Mouse (Mus musculus): Measurements from ENCODE around the gene Cmas. TPM values are rescaled to one million over a fixed set of nuclear protein-coding genes. Genes with fewer than 3 reads are reported as not detected.

Gene Cmas
- total and polyA plus RNA-seq, 3 experiments, result 11.7 to 35.9 (median 35.0) TPM

- no peak overlapping the region for H3K4me3 ChIP-seq
- H3K9ac ChIP-seq (ENCODE audit: low read depth, low read length), result no peak overlapping the region
- DNase-seq, result no peak
- no peaks in the 10 kb centered on the region for H3K36me3 ChIP-seq (ENCODE audit: control insufficient read depth, insufficient read depth, low read length)
- no peak overlapping the region for H3K27ac ChIP-seq
- WGBS, result 46% methylated on average over 8 of the region's 8 CpGs
- no peaks in the 10 kb centered on the region for H3K27me3 ChIP-seq (ENCODE audit: control insufficient read depth, insufficient read depth, low read length)
- TF ChIP-seq POLR2A (IDR thresholded peaks at IDR 0.05; ENCODE audit: insufficient read depth, low read depth, low read length) (no peak), CTCF (IDR thresholded peaks at IDR 0.05) (peak; percentile 88), EP300 (IDR thresholded peaks at IDR 0.05; ENCODE audit: insufficient read depth, low read depth, low read length) (0 out of 2 replicates have a peak, but pooled peaks have one; percentile 28)
- H3K79me2 ChIP-seq (replicated peaks; ENCODE audit: control insufficient read depth, insufficient read depth, low read length), result no peaks in the 10 kb centered on the region
- H3K4me1 ChIP-seq (ENCODE audit: control insufficient read depth, insufficient read depth, low read length), result no peaks in the 10 kb centered on the region
- intact Hi-C loops (cut with DNase I), result loop anchor here (1.0 to 5.0 kb wide), 2 partner anchors 163 to 210 kb away; partner anchors contain the start of gene Kcnj8
Observed at GRCm38 (mm10) chr6:142735302-142736005, 21.0 kb upstream of the Cmas start.

DNA sequence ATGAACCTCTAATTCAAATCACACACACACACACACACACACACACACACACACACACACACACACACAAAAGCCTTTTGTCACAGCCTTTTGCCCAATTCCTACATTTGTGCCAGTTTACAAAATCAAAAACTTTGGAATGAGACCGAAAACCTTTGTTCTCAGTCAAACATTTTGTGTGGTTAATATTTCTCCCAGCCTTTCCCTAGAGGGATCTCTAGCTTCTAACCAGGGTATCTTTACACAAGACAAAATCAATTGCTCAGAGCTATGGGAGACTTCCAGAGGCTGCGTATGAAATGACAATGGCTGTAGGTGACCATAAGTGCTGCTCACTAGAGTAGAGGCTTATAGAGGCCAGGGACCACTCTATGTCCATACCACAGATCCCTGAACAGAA is 18.3 kb upstream of the Cmas start:
- DNase-seq, result no peak
- no peaks in the 10 kb centered on the region for H3K27me3 ChIP-seq (ENCODE audit: control insufficient read depth, insufficient read depth, low read length)
- WGBS, result 89% methylated on average over 2 of the region's 2 CpGs
- no peak overlapping the region for H3K9ac ChIP-seq (ENCODE audit: low read depth, low read length)
- H3K79me2 ChIP-seq (replicated peaks; ENCODE audit: control insufficient read depth, insufficient read depth, low read length), result no peaks in the 10 kb centered on the region
- no peaks in the 10 kb centered on the region for H3K4me1 ChIP-seq (ENCODE audit: control insufficient read depth, insufficient read depth, low read length)
- H3K27ac ChIP-seq, result no peak overlapping the region
- H3K4me3 ChIP-seq, result no peak overlapping the region
- no peaks in the 10 kb centered on the region for H3K36me3 ChIP-seq (ENCODE audit: control insufficient read depth, insufficient read depth, low read length)
- TF ChIP-seq POLR2A (IDR thresholded peaks at IDR 0.05; ENCODE audit: insufficient read depth, low read depth, low read length), result no peak
- TF ChIP-seq EP300 (IDR thresholded peaks at IDR 0.05; ENCODE audit: insufficient read depth, low read depth, low read length), result no peak
- no peak for TF ChIP-seq CTCF (IDR thresholded peaks at IDR 0.05)
- intact Hi-C loops (cut with DNase I), result loop anchor here (5.0 kb wide), 1 partner anchor 166 kb away; the partner anchor contains the start of gene Kcnj8

- intact Hi-C loops (cut with DNase I), result loop anchor here (5.0 kb wide), 1 partner anchor 166 kb away; the partner anchor contains the start of gene Kcnj8
- no peaks in the 10 kb centered on the region for H3K27me3 ChIP-seq (ENCODE audit: control insufficient read depth, insufficient read depth, low read length)
- no peaks in the 10 kb centered on the region for H3K79me2 ChIP-seq (replicated peaks; ENCODE audit: control insufficient read depth, insufficient read depth, low read length)
- no peak overlapping the region for H3K9ac ChIP-seq (ENCODE audit: low read depth, low read length)
- H3K36me3 ChIP-seq (ENCODE audit: control insufficient read depth, insufficient read depth, low read length), result no peaks in the 10 kb centered on the region
- H3K27ac ChIP-seq, result no peak overlapping the region
- no peak for TF ChIP-seq POLR2A (IDR thresholded peaks at IDR 0.05; ENCODE audit: insufficient read depth, low read depth, low read length)
- no peak for TF ChIP-seq CTCF (IDR thresholded peaks at IDR 0.05)
- TF ChIP-seq EP300 (IDR thresholded peaks at IDR 0.05; ENCODE audit: insufficient read depth, low read depth, low read length), result no peak
- no peak overlapping the region for H3K4me3 ChIP-seq
- no peak for DNase-seq
- H3K4me1 ChIP-seq (ENCODE audit: control insufficient read depth, insufficient read depth, low read length), result no peaks in the 10 kb centered on the region
- WGBS, result 84% methylated on average over 6 of the region's 6 CpGs
Observed at GRCm38 (mm10) chr6:142738637-142739036, 17.8 kb upstream of the Cmas start.

GRCm38 (mm10) chr6:142741763-142742162 is 14.7 kb upstream of the Cmas start:
- no peak for DNase-seq
- TF ChIP-seq CTCF (IDR thresholded peaks at IDR 0.05) (no peak), EP300 (IDR thresholded peaks at IDR 0.05; ENCODE audit: insufficient read depth, low read depth, low read length) (no peak), POLR2A (IDR thresholded peaks at IDR 0.05; ENCODE audit: insufficient read depth, low read depth, low read length) (no peak)
- no peaks in the 10 kb centered on the region for H3K79me2 ChIP-seq (replicated peaks; ENCODE audit: control insufficient read depth, insufficient read depth, low read length)
- no peak overlapping the region for H3K9ac ChIP-seq (ENCODE audit: low read depth, low read length)
- no peak overlapping the region for H3K27ac ChIP-seq
- intact Hi-C loops (cut with DNase I), result no loop called here
- H3K36me3 ChIP-seq (ENCODE audit: control insufficient read depth, insufficient read depth, low read length), result no peaks in the 10 kb centered on the region
- no peak overlapping the region for H3K4me3 ChIP-seq
- no peaks in the 10 kb centered on the region for H3K27me3 ChIP-seq (ENCODE audit: control insufficient read depth, insufficient read depth, low read length)
- H3K4me1 ChIP-seq (ENCODE audit: control insufficient read depth, insufficient read depth, low read length), result no peaks in the 10 kb centered on the region
- WGBS, result 83% methylated on average over 6 of the region's 6 CpGs

DNA sequence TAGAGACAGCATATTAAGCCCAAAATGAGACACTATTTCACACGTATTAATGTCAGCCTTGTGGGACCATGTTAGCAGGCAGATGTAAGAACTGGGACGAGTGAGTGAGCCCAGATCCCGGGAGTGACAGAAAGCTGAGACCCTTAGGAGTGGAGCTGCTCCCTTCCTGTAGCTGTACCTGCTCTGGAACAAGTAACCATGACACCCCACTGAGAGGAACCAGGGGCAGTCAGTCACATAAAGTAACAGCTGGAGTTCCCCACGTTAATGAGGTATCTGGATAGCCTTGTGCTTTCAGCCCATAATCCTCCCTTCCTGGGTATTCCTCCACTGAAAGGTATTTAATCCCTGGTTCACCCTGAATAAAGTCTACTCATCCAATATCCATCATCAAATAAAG is 13.3 kb upstream of the Cmas start:
- WGBS, result 78% methylated on average over 4 of the region's 4 CpGs
- H3K4me1 ChIP-seq (ENCODE audit: control insufficient read depth, insufficient read depth, low read length), result no peaks in the 10 kb centered on the region
- H3K4me3 ChIP-seq, result no peak overlapping the region
- no peak overlapping the region for H3K9ac ChIP-seq (ENCODE audit: low read depth, low read length)
- H3K79me2 ChIP-seq (replicated peaks; ENCODE audit: control insufficient read depth, insufficient read depth, low read length), result no peaks in the 10 kb centered on the region
- no peak for DNase-seq
- no peaks in the 10 kb centered on the region for H3K27me3 ChIP-seq (ENCODE audit: control insufficient read depth, insufficient read depth, low read length)
- intact Hi-C loops (cut with DNase I), result no loop called here
- TF ChIP-seq POLR2A (IDR thresholded peaks at IDR 0.05; ENCODE audit: insufficient read depth, low read depth, low read length) (no peak), CTCF (IDR thresholded peaks at IDR 0.05) (no peak), EP300 (IDR thresholded peaks at IDR 0.05; ENCODE audit: insufficient read depth, low read depth, low read length) (no peak)
- no peak overlapping the region for H3K27ac ChIP-seq
- no peaks in the 10 kb centered on the region for H3K36me3 ChIP-seq (ENCODE audit: control insufficient read depth, insufficient read depth, low read length)

GRCm38 (mm10) chr6:142745484-142745883 is 11.0 kb upstream of the Cmas start:
- Histone ChIP-seq H3K27ac (no peak overlapping the region), H3K4me1 (ENCODE audit: control insufficient read depth, insufficient read depth, low read length) (no peaks in the 10 kb centered on the region), H3K9ac (ENCODE audit: low read depth, low read length) (no peak overlapping the region), H3K79me2 (replicated peaks; ENCODE audit: control insufficient read depth, insufficient read depth, low read length) (no peaks in the 10 kb centered on the region), H3K27me3 (ENCODE audit: control insufficient read depth, insufficient read depth, low read length) (no peaks in the 10 kb centered on the region), H3K4me3 (no peak overlapping the region), H3K36me3 (ENCODE audit: control insufficient read depth, insufficient read depth, low read length) (no peaks in the 10 kb centered on the region)
- WGBS, result 96% methylated on average over 5 of the region's 5 CpGs
- intact Hi-C loops (cut with DNase I), result no loop called here
- no peak for TF ChIP-seq CTCF (IDR thresholded peaks at IDR 0.05)
- no peak for TF ChIP-seq POLR2A (IDR thresholded peaks at IDR 0.05; ENCODE audit: insufficient read depth, low read depth, low read length)
- no peak for TF ChIP-seq EP300 (IDR thresholded peaks at IDR 0.05; ENCODE audit: insufficient read depth, low read depth, low read length)
- no peak for DNase-seq

Data from heart, adult 2 months (tissue).